Comparison of ENCODE assay signal across 10 mouse cellular contexts in the genomic region with DNA sequence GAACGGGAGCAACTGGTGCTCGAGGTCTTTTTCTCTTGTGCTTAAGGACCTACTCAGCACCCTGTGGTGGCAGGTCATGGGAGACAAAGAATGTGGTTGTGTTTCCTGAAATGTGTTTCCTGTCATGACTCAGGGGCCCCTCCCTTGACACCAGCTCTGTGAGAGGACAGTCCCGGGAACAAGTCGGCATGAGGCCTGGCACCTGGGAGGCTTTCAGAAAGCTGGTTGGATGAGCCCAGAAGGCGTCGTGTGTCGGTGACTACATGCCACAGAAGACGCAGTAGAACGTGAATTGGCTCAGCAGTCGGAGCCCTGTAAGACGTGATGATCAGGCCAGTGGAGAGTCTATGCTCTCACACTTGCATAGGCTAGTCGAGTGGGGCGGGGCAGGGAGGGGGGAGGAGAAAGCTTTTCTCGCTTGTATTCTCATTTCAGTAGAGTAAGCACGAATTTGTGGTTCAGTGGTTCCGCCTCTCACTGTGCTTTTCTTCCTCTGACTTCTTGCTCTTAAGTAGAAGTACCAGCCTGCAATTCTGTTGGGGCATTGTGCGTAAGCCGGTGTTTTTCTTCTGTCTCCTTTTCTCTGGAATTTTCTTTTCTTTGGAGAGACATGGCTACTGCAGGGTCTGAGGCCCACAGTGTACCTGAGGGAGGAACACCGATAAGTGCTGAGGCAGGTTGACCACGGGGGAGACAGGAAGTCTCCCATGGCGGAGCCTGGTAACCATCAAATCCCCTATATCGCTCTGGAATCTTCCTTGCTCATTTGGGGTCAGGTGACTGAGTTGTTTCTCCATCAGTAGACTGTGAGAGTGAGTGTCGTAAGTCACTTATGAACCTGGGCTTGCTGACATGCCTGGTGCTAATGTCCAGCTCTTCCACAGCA.
A peak's percentile ranks its signal among the peaks of the same experiment; 100 is the strongest.
DNase-seq lines count a peak whose midpoint lies in the region; ATAC-seq and TF ChIP-seq lines count a peak whose summit lies in the region.
"Had no signal": no experiment of that assay in that cellular context is flagged by ENCODE, and none has a peak within 500 bp of the region (broad histone marks: within the 10 kb centered on the region; RNA-seq: fewer than 3 reads in every experiment).

No protein-coding gene starts in this region.

- no peaks in the 10 kb centered on the region for H3K9me3 ChIP-seq in kidney, postnatal 0 days (replicated peaks; ENCODE audit: low read length)

- no peaks in the 10 kb centered on the region for H3K27me3 ChIP-seq in kidney, postnatal 0 days (ENCODE audit: insufficient read depth, low read length)
- no peaks in the 10 kb centered on the region for H3K27me3 ChIP-seq in kidney, adult 2 months (replicated peaks; ENCODE audit: control insufficient read depth, insufficient read depth, low read length)
- H3K27me3 ChIP-seq: Patski had no signal

- H3K36me3 ChIP-seq in kidney, postnatal 0 days (ENCODE audit: insufficient read depth, low read length): no peaks in the 10 kb centered on the region
- H3K36me3 ChIP-seq in kidney, adult 2 months (ENCODE audit: control insufficient read depth, insufficient read depth, low read length): no peaks in the 10 kb centered on the region
- peaks cover 15% of the 10 kb centered on the region for H3K36me3 ChIP-seq in macrophage (ENCODE audit: inconsistent target)

- H3K9ac ChIP-seq in kidney, postnatal 0 days (ENCODE audit: low read depth, low read length): no peak overlapping the region

- TF ChIP-seq CTCF in kidney, postnatal 0 days (IDR thresholded peaks at IDR 0.05; ENCODE audit: low read depth): no peak
- TF ChIP-seq CTCF in kidney, adult 2 months (conservative IDR thresholded peaks at IDR 0.05; ENCODE audit: insufficient read depth, insufficient read length, low read depth, low read length): no peak

- H3K4me2 ChIP-seq in kidney, postnatal 0 days (ENCODE audit: low read length): no peak overlapping the region

- 0 out of 2 replicates have a peak, but pooled peaks have one; percentile 57 for ATAC-seq in kidney, postnatal 0 days (replicated peaks; ENCODE audit: low FRiP score, low read depth)

- DNase-seq in kidney, postnatal 0 days (ENCODE audit: low spot score): no peak
- DNase-seq in kidney, adult 2 months: no peak
- peak; percentile 73 for DNase-seq in c-Kit-positive CD71-negative TER-119-negative erythroid progenitor cells, embryonic 14.5 days (ENCODE audit: low read depth)
- DNase-seq in thymus, postnatal 10 days (ENCODE audit: low spot score in 2 of 2): peak; percentile 42 to 44
- no peak for DNase-seq in left cerebral cortex, adult 8-10 months (ENCODE audit: low spot score in 2 of 2)
- no peak for DNase-seq in left cerebral cortex, adult 18-20 months (ENCODE audit: low spot score in 2 of 2)
- no peak for DNase-seq in Muller cell, postnatal 12 days (ENCODE audit: inconsistent ontology term)
- DNase-seq: embryo, embryonic 11 days had no signal

- H3K4me1 ChIP-seq in kidney, postnatal 0 days (replicated peaks; ENCODE audit: insufficient read depth, low read length): no peaks in the 10 kb centered on the region
- H3K4me1 ChIP-seq in kidney, adult 2 months (ENCODE audit: control insufficient read depth, insufficient read depth, low read length): no peaks in the 10 kb centered on the region

- no peaks in the 10 kb centered on the region; the same call in 1 of the 2 replicates for H3K79me2 ChIP-seq in macrophage (ENCODE audit: inconsistent target)

- no peak overlapping the region for H3K27ac ChIP-seq in kidney, postnatal 0 days
- H3K27ac ChIP-seq in kidney, adult 2 months (ENCODE audit: insufficient read depth, low read depth, low read length): no peak overlapping the region
- peak overlapping the region; percentile 96 for H3K27ac ChIP-seq in macrophage

- no peak for TF ChIP-seq POLR2A in kidney, adult 2 months (IDR thresholded peaks at IDR 0.05; ENCODE audit: low read depth, low read length)

- WGBS in kidney, postnatal 0 days: 69% methylated on average over 23 of the region's 23 CpGs
- whole genome bisulfite sequencing in kidney, adult 2 months: 61% methylated on average over 23 of the region's 23 CpGs
- 2% methylated on average over 23 of the region's 23 CpGs for WGBS in macrophage (ENCODE audit: missing documents)

- no peak overlapping the region for H3K4me3 ChIP-seq in kidney, postnatal 0 days (replicated peaks; ENCODE audit: low read depth, low read length)
- H3K4me3 ChIP-seq in kidney, adult 2 months (ENCODE audit: insufficient read depth, low read depth, low read length): no peak overlapping the region
- H3K4me3 ChIP-seq in macrophage (ENCODE audit: inconsistent target): peak overlapping the region; percentile 36

Comparison
In these comparisons a context has a peak if more than half of its experiments do, and no peak if none do; other contexts are left out.
1. DNase-seq: peak in c-Kit-positive CD71-negative TER-119-negative erythroid progenitor cells, embryonic 14.5 days (single experiment) and thymus, postnatal 10 days (2 of 2); none in kidney, postnatal 0 days (single experiment), kidney, adult 2 months (single experiment), left cerebral cortex, adult 8-10 months (0 of 2), left cerebral cortex, adult 18-20 months (0 of 2) and Muller cell, postnatal 12 days (single experiment).